Mouse (Mus musculus) cerebellum, postnatal 14 days (tissue): ENCODE measurements at regions not wholly inside any gene's neighbourhood (a gene's known extent, or its start where the extent isn't known, plus 50 kb on each side); places are given as distances from the start of the nearest gene placed in this dataset.

Experiments
- DNase-seq, 2 experiments: peaks; one replicate each; pipeline ENCODE4 v3.0.0; 2021; ENCODE audit warnings: mixed read lengths in 2 of 2

- no peak for DNase-seq
Observed at GRCm38 (mm10) chr6:52433234-52433633, 119.9 kb downstream of the Evx1 start.

- no peak for DNase-seq
Observed at GRCm38 (mm10) chr6:52434771-52435170, 121.5 kb downstream of the Evx1 start.

DNA sequence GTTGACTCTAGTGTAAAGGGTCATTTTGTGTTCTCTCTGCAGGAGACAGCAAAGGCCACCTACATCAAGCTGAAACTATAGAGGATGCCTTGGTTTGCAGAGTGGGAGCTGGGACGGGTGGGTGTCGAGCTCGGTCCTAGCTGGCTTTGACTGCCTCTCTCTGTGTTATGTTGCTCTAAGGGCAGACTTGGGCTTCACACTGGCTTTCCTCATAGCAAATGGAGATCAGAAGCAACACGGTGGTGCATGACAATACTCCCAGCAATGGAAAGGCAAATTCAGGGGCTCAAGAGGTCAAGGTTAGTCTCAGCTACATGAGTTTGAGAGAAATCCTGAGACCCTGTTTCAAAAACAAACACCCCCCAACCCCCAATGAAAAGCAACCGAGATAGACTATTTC is 122.1 kb downstream of the Evx1 start:
- no peak for DNase-seq

GRCm38 (mm10) chr6:52438366-52438765 is 125.1 kb downstream of the Evx1 start:
- DNase-seq: no peak

GRCm38 (mm10) chr6:52439204-52439603 is 125.9 kb downstream of the Evx1 start:
- DNase-seq: no peak

- no peak for DNase-seq
Observed at GRCm38 (mm10) chr6:52440160-52440559, 126.9 kb downstream of the Evx1 start.

DNA sequence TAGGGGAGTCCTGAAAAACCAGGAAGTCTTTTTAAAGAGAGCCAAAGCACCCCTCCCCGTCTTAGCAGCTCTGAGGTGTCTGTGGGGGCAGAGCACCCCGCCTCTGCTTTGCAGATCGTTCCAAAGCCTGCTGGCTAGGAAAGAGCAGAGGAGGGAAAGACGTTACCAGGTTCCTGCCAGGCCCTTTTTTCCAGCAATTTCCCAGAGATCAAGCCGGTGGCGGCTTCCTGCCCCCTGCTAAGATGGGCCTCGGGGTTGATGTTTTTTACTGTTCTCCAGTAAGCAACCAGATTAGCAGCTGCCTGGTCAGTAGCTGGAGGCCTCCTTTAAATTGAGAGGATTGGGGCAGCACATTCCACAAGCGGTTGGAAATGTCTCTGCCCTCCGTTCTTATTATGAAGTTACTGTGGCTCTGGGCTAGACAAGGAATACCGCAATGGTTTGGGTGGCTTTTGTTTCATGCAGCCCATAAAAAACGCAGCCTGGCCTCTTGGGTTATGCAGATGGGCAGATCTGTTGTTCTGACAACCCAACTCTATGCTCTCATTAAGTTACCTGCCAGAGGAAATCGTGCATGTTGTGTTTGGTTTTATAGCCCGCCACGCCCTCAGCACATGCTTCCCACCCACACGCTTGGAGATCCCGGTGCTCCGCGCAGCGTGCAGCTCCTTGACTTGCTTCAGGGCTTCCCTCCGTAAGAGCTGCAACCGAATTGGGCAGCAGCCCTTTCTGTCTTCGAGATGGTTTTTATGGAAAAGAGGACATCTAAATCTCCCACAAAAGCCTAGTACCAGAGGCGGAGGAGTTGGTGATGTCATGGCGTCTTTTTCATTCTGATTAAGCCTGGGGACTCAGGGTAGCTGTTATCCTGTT is 130.1 kb downstream of the Evx1 start:
- no peak for DNase-seq

DNA sequence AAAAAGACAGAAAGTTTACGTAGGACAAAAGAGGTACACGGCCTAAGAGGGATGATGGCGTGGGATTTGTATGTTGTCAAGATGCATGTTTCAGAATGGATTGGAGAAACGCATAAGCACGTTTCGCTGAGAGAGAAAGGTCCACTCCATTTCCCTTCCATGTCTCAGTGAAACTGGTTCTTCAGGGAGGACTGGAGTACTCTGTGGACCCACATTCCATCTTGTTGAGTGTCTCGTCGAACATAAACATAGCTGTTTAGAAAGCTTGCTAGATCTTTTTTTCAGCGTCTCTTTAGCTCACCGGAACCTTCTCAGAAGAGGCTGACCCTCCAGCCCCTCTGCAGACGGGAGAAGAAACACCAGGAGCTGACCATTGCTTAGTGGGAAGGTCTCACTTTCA is 145.5 kb downstream of the Evx1 start:
- no peak for DNase-seq

GRCm38 (mm10) chr6:52461186-52461585 is 147.9 kb downstream of the Evx1 start:
- peak; percentile 19 to 59 for DNase-seq

DNA sequence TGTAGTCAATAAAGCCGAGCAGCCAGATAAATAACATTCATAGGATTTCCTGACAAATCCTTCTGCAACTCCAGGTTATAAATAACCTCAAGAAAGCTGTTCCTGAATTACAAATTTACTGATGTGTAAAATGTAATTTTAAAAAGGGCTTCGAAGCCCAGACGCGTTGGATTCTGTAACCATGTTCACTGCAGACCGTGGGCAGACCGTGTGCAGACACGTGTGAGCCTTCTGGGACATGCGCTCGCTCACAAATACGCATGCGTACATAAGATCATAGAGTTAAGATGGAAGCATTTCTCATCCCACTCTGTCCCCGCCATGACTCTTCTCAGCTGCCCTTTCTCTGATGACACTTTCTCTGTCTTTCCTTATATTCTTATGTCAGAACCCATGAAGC is 150.1 kb downstream of the Evx1 start:
- DNase-seq: no peak

DNA sequence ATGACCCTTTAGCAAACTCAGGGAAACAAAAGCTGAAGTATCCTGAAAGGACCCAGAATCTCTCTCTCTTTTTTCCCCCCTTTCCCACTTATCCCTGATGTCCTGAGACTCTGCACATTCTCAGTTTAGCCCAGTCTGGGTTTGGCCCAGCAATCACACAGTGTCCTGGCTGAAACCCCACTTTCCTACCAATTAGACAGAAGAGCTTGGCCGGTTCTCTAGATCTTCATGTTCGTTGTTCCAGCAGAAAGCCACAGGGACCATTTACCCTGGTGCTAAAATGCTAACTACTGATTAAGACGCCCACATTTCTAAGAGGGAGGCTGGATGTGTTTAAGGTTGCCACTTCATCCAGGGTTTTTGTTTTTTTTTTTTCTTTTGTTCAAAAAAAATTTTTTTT is 151.3 kb downstream of the Evx1 start:
- DNase-seq: peak; percentile 49 to 66

DNA sequence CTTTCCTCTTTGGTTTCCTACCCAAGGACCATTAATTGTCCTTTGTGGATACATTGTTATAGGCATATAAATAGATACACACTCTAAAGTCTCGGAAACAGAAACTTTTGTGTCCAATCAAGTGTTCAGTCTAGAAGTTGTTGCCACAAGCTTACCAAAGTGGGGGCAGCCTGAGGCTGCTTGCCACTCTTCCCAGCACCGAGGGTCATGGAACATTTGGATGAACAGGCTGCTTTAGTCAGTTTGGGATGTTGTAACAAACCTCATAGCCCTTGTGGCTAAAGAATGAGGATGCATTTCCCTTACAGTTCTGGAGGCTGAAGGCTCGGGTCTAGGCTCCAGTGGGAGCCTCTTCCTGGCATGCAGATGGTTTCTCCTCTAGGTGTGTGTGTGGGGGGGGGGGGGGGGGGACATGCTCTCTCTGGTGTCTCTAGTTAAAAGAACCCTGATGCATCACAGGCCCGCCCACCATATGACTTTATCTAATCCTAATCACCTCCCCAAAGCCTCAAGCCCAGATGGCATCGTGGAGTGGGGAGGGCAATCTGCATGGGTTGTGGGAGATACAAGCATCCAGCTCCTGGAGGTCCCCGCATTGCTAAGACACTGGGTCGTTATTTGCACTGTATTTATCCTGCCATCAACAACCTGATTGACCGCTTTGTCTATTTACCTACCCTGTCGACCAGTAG is 152.7 kb downstream of the Evx1 start:
- no peak for DNase-seq

- no peak for DNase-seq
Observed at GRCm38 (mm10) chr6:52470831-52471230, 157.5 kb downstream of the Evx1 start.

DNA sequence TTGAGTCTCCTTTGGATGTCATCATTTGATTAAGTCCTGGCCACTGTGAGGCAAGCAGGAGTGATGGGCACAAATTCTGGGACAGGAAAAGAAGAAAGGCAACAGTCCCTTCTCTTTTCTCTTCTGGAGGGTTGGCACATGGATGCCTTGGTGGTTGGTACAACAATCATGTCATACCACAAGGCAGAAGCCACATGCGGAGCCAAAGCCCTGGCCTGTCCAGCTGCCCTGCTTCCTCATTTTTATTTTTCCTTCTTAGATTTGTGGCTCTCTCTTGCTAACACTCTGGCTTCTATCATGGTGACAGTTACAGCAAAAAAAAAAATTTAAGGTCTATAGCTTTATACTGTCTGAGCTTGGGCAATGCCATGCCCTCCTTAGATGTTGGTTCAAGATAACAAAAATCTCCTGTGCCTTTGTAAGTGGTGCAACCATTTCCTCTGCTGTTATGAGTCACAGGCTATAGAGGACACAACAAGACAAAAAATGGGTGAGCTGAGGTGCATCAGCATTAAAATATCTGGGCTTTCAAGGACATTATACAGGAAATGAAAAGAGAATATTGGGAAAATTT is 158.2 kb downstream of the Evx1 start:
- no peak for DNase-seq

GRCm38 (mm10) chr6:52472008-52472407 is 158.7 kb downstream of the Evx1 start:
- DNase-seq: no peak

GRCm38 (mm10) chr6:52473042-52473589 is 159.8 kb downstream of the Evx1 start:
- no peak for DNase-seq

GRCm38 (mm10) chr6:52473924-52474323 is 160.6 kb downstream of the Evx1 start:
- DNase-seq: no peak

DNA sequence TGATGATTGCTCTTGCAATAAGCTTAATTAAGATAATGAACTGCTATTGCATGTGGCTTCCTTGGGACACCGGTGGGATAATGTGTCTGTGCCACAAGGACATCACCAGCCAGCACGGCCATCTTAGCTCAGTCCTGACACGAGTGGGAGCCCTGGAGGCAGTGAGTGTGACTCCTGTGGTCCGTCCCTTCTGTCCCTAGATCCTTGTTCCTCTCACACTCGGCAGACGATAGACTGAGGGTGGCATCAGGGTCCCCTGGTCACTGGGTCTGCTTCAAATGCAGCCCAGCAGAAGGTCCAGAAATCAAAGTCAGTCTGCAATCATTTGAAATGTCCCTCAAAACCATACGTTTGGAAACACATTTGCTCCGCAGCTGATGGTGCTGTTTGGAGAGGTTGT is 162.4 kb downstream of the Evx1 start:
- no peak for DNase-seq

GRCm38 (mm10) chr6:52476907-52477306 is 163.3 kb downstream of the Hibadh start:
- no peak for DNase-seq

DNA sequence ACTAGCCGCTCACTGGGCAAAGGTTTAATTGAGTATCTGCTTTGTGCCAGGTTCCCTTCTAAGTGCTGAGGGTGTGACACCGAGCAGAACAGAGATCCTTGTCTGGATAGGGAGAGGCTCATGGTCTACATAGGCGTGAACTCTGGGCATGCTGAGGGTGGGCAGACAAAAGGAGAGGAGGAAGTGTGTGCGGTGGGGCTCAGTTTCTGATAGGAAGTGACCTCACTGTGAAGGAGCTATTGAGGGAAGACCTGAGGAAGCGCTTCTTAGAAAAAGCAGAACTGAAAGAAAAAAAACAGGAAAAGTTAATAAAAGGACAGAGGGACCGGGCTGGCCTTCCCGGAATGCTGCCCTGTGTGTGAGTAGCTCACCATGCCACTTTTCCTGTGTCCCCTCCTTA is 162.8 kb downstream of the Hibadh start:
- DNase-seq: no peak

GRCm38 (mm10) chr6:52478624-52479023 is 161.6 kb downstream of the Hibadh start:
- DNase-seq: no peak

DNA sequence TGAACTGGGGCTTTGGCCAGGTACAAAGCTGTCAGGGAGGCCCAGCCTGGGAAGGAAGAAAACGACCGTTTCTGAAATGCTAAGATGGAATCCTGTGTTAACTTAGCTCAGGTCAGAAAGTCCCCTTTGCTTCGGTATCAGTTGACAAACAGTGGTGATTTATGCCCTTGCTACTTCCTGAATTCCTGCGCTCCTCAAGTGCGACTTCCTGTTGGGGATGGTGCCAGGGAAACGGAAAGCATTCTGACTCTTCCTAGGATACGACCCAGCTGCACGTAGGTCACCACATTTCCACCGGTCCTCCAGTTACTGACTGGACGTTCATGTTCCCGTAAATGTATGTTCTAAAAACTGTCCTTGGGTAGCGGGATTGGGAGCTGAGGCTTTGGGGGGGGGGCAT is 161.0 kb downstream of the Hibadh start:
- DNase-seq: no peak

GRCm38 (mm10) chr6:52481975-52482374 is 158.2 kb downstream of the Hibadh start:
- DNase-seq: no peak

- no peak for DNase-seq
Observed at GRCm38 (mm10) chr6:52486146-52486545, 154.0 kb downstream of the Hibadh start.
